Mouse (Mus musculus) kidney, adult 8-10 months (tissue): Measurements from ENCODE around the gene Exosc2.
A peak's percentile ranks its signal among the peaks of the same experiment; 100 is the strongest.
"Not testable (repeated sequence)": the region's sequence is repeated elsewhere in the genome, so short reads cannot be mapped to it uniquely, and the experiment has no call there.

ENCODE experiments used
- DNase-seq, 2 experiments: peaks; one replicate each; pipeline ENCODE4 v3.0.0; 2022

The Exosc2 gene

DNA sequence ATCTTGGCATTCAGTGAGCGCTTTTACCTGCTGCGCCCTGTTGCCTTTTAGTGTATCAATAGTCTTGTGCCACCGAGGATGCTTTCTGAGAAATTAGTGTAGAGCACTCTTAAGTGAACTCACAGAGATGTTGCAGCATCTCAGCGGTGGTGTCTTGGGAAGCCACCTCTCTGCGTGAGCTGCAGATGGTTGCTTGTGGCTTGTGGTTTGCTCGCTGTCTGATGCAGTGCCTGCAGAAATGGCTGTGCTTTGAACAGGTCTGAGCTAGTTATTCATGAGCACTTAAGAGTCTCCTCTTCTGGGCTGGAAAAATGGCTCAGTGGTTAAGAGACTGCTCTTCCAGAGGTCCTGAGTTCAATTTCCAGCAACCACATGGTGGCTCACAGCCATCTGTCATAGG is 8.1 kb downstream of the Exosc2 start:
- DNase-seq, result no peak

DNA sequence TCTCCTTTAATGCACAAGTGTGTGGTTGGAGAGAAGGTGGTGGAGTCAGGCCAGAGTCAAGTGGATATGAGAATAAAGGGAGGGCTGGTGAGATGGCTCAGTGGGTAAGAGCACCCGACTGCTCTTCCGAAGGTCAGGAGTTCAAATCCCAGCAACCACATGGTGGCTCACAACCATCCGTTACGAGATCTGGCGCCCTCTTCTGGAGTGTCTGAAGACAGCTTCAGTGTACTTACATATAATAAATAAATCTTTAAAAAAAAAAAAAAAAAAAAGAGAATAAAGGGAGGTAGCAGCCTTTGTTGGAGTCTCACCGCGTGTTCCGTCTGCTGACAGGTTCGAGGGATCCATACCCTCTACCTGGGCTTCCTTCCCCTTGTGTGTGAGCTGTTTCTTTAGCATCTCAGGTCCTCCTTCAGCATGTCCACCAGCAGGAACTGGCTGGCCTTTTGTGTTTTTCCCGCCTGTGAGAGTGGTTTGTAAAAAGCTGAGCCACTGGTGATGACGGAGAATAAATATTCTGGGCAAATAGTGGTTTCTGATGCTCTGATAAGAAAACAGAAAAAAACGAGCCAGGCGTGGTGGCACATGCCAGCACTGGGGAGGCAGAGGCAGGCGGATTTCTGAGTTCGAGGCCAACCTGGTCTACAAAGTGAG is 10.7 kb downstream of the Exosc2 start:
- DNase-seq, result not testable (repeated sequence)

GRCm38 (mm10) chr2:31681731-31682235 is 11.3 kb downstream of the Exosc2 start:
- DNase-seq, result peak in 1 of 2 experiments; percentile 47

- peak; percentile 45 to 66 for DNase-seq
These were observed 13.2 kb downstream of the Exosc2 start for GRCm38 (mm10) chr2:31683666-31684065.

DNA sequence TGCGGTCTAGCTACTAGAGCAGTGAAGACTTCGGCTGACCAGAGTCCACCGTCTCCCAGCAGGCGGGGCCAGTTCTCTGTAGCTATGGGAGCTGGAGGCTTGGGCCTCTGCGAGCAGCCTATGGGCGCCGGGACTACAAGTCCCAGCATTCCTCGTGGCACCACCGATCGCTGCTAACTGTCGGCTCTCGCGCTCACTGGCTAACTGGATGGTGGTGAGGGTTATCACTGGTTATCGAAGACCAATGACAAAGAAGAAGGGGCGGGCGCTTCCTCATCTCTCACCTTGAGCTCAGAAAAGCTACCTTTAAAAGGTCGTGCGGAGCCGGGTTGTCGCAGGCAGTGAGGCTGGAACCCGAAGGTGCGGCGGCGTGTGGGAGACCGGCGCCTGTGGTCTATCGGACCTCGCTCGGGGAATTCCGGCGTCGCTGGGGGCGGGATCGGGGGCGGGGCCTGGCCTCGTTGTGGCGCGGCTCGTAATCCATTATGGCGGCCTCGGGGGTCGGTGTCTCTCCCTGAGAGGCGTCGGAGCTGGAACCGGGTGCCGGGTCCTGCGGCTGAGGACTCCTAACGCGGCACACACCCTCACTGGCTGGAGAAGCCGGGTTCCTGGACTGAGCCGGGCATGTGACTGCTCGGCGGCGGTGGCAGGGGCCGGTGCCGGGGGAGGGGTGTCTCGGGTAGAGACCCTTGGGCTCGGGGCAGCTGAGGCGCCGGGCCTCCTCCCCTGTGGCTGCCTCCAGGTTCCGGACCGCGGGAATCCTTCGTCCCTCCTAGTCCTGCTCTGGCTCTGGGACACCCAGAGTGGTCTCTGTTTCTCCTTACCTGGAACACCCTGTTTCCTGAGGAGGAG is 17.8 kb downstream of the Exosc2 start, which contains the start of gene Abl1:
Gene Abl1 (plus strand): TSS at position 303 of the 852 bp plus-strand sequence.
- DNase-seq, result peak; percentile 97 to 99

DNA sequence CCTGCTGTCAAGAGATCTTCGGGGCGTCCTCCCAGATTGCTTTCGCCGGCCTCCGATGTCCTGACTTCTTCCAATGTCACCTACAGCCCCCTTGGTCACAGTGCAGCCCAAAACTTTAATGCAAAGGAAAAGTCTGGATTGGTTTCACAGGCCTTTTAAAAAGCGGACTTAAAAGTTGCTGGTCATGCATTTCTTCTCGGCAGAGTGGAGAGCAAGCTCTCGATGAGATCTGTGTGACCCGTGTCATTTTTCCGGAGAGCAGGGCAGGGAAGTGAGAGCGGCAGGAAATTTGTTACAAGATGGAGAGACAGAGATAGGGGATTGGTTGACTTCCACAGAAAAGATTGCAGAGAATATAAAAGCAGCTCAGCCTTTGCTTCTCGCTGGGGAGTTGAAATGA is 18.5 kb downstream of the Exosc2 start:
- peak in 1 of 2 experiments; percentile 25 for DNase-seq

DNA sequence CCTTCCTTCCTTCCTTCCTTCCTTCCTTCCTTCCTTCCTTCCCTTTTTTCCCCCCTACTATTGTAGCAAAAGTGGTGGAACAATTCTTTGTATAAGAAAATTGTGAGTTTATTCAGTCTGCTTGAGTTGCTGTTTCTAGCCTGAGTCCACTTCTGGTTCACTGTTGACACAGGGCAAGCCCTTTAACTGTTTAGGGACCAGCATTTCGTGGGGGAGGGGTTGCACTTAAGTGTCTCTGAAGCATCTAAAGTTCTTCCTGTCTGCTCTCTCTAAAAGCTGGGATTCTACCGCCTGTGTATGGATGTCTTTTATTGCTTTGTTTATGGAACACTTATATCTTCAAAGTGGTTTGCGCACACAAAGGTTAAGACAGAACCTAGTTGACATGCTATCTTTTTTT is 19.5 kb downstream of the Exosc2 start:
- DNase-seq, result no peak

DNA sequence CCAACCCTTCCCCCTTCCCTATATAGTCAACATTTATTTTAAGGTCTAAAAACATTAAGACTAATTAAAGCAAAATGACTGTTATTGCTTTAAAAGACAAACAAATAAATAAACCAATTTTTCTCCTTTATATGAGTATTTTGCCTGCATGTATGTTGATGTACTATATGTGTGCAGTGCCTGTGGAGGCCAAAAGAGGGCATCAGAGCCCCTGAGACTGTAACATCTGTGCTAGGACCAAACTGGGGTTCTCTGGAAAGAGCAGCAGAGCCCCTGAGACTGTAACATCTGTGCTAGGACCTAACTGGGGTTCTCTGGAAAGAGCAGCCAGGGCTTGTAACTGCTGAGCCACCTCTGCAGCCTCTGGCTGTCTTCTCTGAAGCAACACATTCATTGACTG is 27.7 kb downstream of the Exosc2 start:
- no peak for DNase-seq

GRCm38 (mm10) chr2:31700545-31701446 is 30.3 kb downstream of the Exosc2 start:
- no peak for DNase-seq

- DNase-seq, result no peak
These were observed 32.7 kb downstream of the Exosc2 start for GRCm38 (mm10) chr2:31703226-31703625.

DNA sequence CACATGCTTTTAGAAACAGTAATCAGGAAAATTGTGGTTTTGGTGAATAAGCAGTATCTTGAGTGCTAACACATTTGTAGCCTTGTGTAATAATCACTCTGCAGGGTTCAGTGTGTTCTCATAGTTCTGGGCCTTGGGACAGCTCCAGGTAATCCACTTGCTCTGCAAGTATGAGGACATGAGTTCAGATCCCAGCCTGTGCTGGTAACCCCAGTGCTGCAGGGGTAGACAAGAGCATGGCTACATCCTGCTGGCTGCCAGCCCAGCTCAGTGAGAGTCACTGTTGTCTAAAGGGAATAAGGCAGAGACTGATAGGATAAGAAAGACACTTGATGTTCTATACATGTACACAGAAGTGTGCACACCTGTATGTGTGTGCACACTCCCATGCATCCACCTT is 35.4 kb downstream of the Exosc2 start:
- DNase-seq, result no peak

GRCm38 (mm10) chr2:31706531-31706930 is 36.0 kb downstream of the Exosc2 start:
- DNase-seq, result no peak

GRCm38 (mm10) chr2:31712716-31713115 is 42.2 kb downstream of the Exosc2 start:
- DNase-seq, result no peak

- no peak for DNase-seq
These were observed 43.3 kb downstream of the Exosc2 start for GRCm38 (mm10) chr2:31713813-31714212.

GRCm38 (mm10) chr2:31714780-31715179 is 44.3 kb downstream of the Exosc2 start:
- DNase-seq, result no peak

- no peak for DNase-seq
These were observed 45.5 kb downstream of the Exosc2 start for GRCm38 (mm10) chr2:31715985-31716384.

DNA sequence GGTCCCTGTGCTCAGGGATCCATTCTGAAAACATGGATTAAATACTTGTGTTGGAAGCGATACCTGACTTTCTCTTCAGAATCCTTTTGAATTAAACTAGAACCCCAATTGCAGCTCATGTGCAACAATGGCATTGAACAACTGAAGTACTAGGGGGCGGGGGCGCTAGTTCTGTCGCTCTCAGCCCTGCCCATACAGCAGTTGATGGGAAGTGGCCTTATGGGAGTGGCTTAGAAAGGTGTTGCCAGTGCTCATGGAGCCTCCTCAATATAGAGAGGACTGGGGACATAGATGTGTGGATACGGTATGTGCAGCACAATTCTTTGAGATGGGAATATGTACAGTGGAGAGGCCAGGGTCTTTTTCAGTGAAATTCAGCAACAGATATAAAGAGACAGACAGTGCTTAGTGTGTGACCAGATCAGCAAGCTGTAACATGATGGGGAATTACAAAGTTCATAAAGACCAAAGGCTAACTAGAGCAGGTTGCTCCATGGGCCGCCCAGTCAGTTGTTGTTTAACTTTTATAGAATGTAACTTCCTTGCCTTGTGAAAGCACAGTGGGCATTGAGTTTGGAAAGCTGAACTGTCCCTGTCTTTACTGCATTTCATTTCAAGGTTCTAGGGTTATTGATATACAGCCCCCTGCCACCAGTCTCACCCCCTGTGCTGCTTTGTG is 48.8 kb downstream of the Exosc2 start:
- peak; percentile 60 to 75 for DNase-seq

- no peak for DNase-seq
These were observed 49.4 kb downstream of the Exosc2 start for GRCm38 (mm10) chr2:31719944-31720343.

GRCm38 (mm10) chr2:31720783-31721182 is 50.3 kb downstream of the Exosc2 start:
- DNase-seq, result no peak

- no peak for DNase-seq
These were observed 54.4 kb downstream of the Exosc2 start for GRCm38 (mm10) chr2:31724730-31725490.

DNA sequence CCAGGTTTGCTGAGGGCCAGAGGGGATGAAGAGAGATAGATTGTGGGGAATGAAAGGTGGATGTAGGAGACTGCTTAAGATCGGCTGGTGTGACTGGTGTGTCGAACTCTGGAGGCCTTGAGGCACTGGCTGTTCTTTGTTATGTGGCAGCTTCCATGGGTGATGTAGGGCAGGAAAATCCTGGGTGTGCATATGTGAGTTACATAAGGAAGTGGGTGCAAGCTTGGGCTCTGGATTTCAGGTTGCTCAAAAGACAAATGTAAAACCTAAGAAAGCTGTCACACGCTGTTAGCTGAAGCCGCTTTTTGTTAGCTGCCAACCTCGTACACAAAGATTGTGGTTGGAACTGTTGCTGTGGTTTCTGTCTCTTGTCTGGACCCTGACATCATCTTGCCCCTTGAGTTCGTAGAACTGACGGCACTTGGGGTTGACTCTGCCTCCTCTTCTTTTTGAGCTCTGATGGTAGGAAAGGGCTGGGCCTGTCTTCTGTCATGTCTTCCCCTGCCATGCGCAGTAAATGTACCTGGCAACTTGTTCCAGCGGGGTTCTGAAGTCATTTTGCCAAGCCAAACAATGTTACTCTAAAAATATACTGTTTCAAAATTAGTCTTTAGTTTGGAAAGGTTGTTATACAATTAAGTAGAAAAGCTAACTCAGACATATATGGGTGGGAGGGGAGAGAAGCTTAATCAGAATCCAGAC is 57.2 kb downstream of the Exosc2 start:
- DNase-seq, result no peak
